Mouse (Mus musculus) embryonic fibroblast, embryonic 13.5 days (primary cell): Measurements from ENCODE around the gene Nhlh1.

ENCODE experiments used
- CTCF ChIP-seq: IDR thresholded peaks from 2 replicates; pipeline ENCODE4 v1.5.1; 2011; ENCODE audit warnings: mild to moderate bottlenecking, control low read depth, low read length, moderate library complexity, borderline replicate concordance; ENCODE audit not compliant: insufficient read depth
- POLR2A ChIP-seq: IDR thresholded peaks from 2 replicates; pipeline ENCODE4 v1.6.1; 2011; ENCODE audit warnings: low read depth, mild to moderate bottlenecking, control low read depth, low read length, moderate library complexity

GRCm38 (mm10) chr1:172058874-172059273, 1.5 kb upstream of the Nhlh1 start:
- TF ChIP-seq POLR2A (no peak), CTCF (no peak)
